Comparison of ENCODE assay signal across 8 mouse cellular contexts in genomic region chr6:88431202-88431601, GRCm38 (mm10). TPM values are rescaled to one million over a fixed set of nuclear protein-coding genes. Genes with fewer than 3 reads are reported as not detected.
DNase-seq lines count a peak whose midpoint lies in the region; ATAC-seq and TF ChIP-seq lines count a peak whose summit lies in the region.

No protein-coding gene starts in this region.

- peak; percentile 58; the same call in 1 of the 2 replicates for TF ChIP-seq CTCF in small intestine, adult 2 months (IDR thresholded peaks at IDR 0.05; ENCODE audit: extremely low read depth, insufficient read length, insufficient replicate concordance, low read depth, low read length)

- no peaks in the 10 kb centered on the region for H3K36me3 ChIP-seq in heart, embryonic 16.5 days (ENCODE audit: control insufficient read depth, insufficient read depth)
- no peaks in the 10 kb centered on the region for H3K36me3 ChIP-seq in limb, embryonic 11.5 days (ENCODE audit: control insufficient read depth, insufficient read depth, low read length)
- H3K36me3 ChIP-seq in small intestine, adult 2 months (ENCODE audit: control insufficient read depth, insufficient read depth, low read length), result no peaks in the 10 kb centered on the region

- 14% methylated on average over 4 of the region's 4 CpGs for WGBS in heart, embryonic 16.5 days
- 22% methylated on average over 4 of the region's 4 CpGs for WGBS in limb, embryonic 11.5 days
- 17% methylated on average over 4 of the region's 4 CpGs for WGBS in small intestine, adult 2 months

- peaks cover 9% of the 10 kb centered on the region; the same call in 1 of the 2 replicates for H3K4me1 ChIP-seq in heart, embryonic 16.5 days (ENCODE audit: control insufficient read depth, insufficient read depth, low read length)
- H3K4me1 ChIP-seq in limb, embryonic 11.5 days (ENCODE audit: control insufficient read depth, insufficient read depth, low read length), result 0 out of 2 replicates have a peak, but pooled peaks cover 3% of the 10 kb centered on the region
- no peaks in the 10 kb centered on the region for H3K4me1 ChIP-seq in small intestine, adult 2 months (ENCODE audit: control insufficient read depth, insufficient read depth, insufficient read length, low read length)

- H3K9me3 ChIP-seq in heart, embryonic 16.5 days (replicated peaks; ENCODE audit: control insufficient read depth, low read length), result no peaks in the 10 kb centered on the region
- H3K9me3 ChIP-seq in limb, embryonic 11.5 days (ENCODE audit: control insufficient read depth, low read length), result no peaks in the 10 kb centered on the region

- H3K27ac ChIP-seq in heart, embryonic 16.5 days (ENCODE audit: low read length), result no peak overlapping the region
- no peak overlapping the region for H3K27ac ChIP-seq in limb, embryonic 11.5 days (replicated peaks; ENCODE audit: low read depth, low read length)
- no peak overlapping the region for H3K27ac ChIP-seq in small intestine, adult 2 months (ENCODE audit: insufficient read depth, low read depth, low read length)

- H3K4me3 ChIP-seq in heart, embryonic 16.5 days (ENCODE audit: low read length), result no peak overlapping the region
- no peak overlapping the region for H3K4me3 ChIP-seq in limb, embryonic 11.5 days (ENCODE audit: low read depth, low read length)
- no peak overlapping the region for H3K4me3 ChIP-seq in small intestine, adult 2 months (ENCODE audit: low read depth, low read length)

- no peaks in the 10 kb centered on the region for H3K27me3 ChIP-seq in heart, embryonic 16.5 days (ENCODE audit: control insufficient read depth, insufficient read depth, low read length)
- H3K27me3 ChIP-seq in limb, embryonic 11.5 days (ENCODE audit: control insufficient read depth, insufficient read depth, low read length), result no peaks in the 10 kb centered on the region
- no peaks in the 10 kb centered on the region for H3K27me3 ChIP-seq in small intestine, adult 2 months (ENCODE audit: control insufficient read depth, insufficient read depth, low read length)

- DNase-seq in cerebellum, postnatal 10 days, result peak; percentile 60 to 62
- no peak for DNase-seq in cerebellum, postnatal 4 days (ENCODE audit: low spot score in 2 of 2)
- peak; percentile 34 for DNase-seq in urinary bladder, postnatal 14 days (ENCODE audit: low spot score)
- no peak for DNase-seq in urinary bladder, postnatal 10 days (ENCODE audit: low spot score)
- DNase-seq in limb, embryonic 11.5 days (ENCODE audit: low spot score), result peak; percentile 55
- no peak for DNase-seq in thymus, postnatal 14 days

- ATAC-seq in heart, embryonic 16.5 days (replicated peaks; ENCODE audit: extremely low read depth, insufficient read depth, low FRiP score), result peak; percentile 79
- no peak for ATAC-seq in limb, embryonic 11.5 days (ENCODE audit: insufficient number of reproducible peaks, low FRiP score, low TSS enrichment, low read depth)

- no peak overlapping the region for H3K4me2 ChIP-seq in heart, embryonic 16.5 days (ENCODE audit: low read depth, low read length)
- H3K4me2 ChIP-seq in limb, embryonic 11.5 days (ENCODE audit: low read depth, severe bottlenecking), result no peak overlapping the region

- TF ChIP-seq POLR2A in small intestine, adult 2 months (IDR thresholded peaks at IDR 0.05; ENCODE audit: low read depth, low read length), result no peak

- no peak overlapping the region for H3K9ac ChIP-seq in heart, embryonic 16.5 days (ENCODE audit: low read length)
- H3K9ac ChIP-seq in limb, embryonic 11.5 days (ENCODE audit: low read length), result no peak overlapping the region

RNA-seq across cellular contexts. Expression of gene Eefsec, which starts 15.1 kb away (rescaled TPM):
- 17.7 and 19.8 TPM in 2 replicates for polyA plus RNA-seq in heart, embryonic 16.5 days (2015; fragmentation: Nextera tagmentation; extraction: Ambion mirVana)
- polyA plus RNA-seq in limb, embryonic 11.5 days (2014; fragmentation: Nextera tagmentation; extraction: Ambion mirVana), result 48.5 and 48.9 TPM in 2 replicates
- polyA plus RNA-seq in small intestine, adult 2 months (2012; rRNA removed), result 8.9 and 15.8 TPM in 2 replicates

RNA-seq across cellular contexts. Expression of gene Ruvbl1, which starts 34.0 kb away (rescaled TPM):
- 80.8 and 90.5 TPM in 2 replicates for polyA plus RNA-seq in heart, embryonic 16.5 days (2015; fragmentation: Nextera tagmentation; extraction: Ambion mirVana)
- polyA plus RNA-seq in limb, embryonic 11.5 days (2014; fragmentation: Nextera tagmentation; extraction: Ambion mirVana), result 206 and 211 TPM in 2 replicates
- polyA plus RNA-seq in small intestine, adult 2 months (2012; rRNA removed), result 6.9 and 12.1 TPM in 2 replicates

Comparison
In these comparisons a context has a peak if more than half of its experiments do, and no peak if none do; other contexts are left out.
1. DNase-seq: peak in cerebellum, postnatal 10 days (2 of 2), urinary bladder, postnatal 14 days (single experiment) and limb, embryonic 11.5 days (single experiment); none in cerebellum, postnatal 4 days (0 of 2), urinary bladder, postnatal 10 days (single experiment) and thymus, postnatal 14 days (single experiment).